ENCODE assay signal across 9 mouse cellular contexts in genomic region chr2:163417830-163418229, GRCm38 (mm10). TPM values are rescaled to one million over a fixed set of nuclear protein-coding genes. Genes with fewer than 3 reads are reported as not detected.
A peak's percentile ranks its signal among the peaks of the same experiment; 100 is the strongest.
DNase-seq lines count a peak whose midpoint lies in the region; ATAC-seq and TF ChIP-seq lines count a peak whose summit lies in the region.
"Had no signal": no experiment of that assay in that cellular context is flagged by ENCODE, and none has a peak within 500 bp of the region (broad histone marks: within the 10 kb centered on the region; RNA-seq: fewer than 3 reads in every experiment).

No protein-coding gene starts in this region.

- H3K36me3 ChIP-seq in neural tube, embryonic 11.5 days (ENCODE audit: control insufficient read depth, insufficient read depth, low read length) = no peaks in the 10 kb centered on the region
- H3K36me3 ChIP-seq in limb, embryonic 15.5 days = peaks cover 16% of the 10 kb centered on the region
- peaks cover 3% of the 10 kb centered on the region; the same call in 1 of the 2 replicates for H3K36me3 ChIP-seq in stomach, postnatal 0 days (ENCODE audit: control insufficient read depth, insufficient read depth, low read length)

- ATAC-seq in neural tube, embryonic 11.5 days (ENCODE audit: insufficient read depth, low FRiP score, low TSS enrichment) = no peak
- no peak for ATAC-seq in limb, embryonic 15.5 days (ENCODE audit: insufficient number of reproducible peaks, low FRiP score, low TSS enrichment, low read depth)
- ATAC-seq in stomach, postnatal 0 days (ENCODE audit: low FRiP score, low TSS enrichment) = no peak

- TF ChIP-seq EP300 in stomach, postnatal 0 days (optimal IDR thresholded peaks at IDR 0.05) = no peak

- peak; percentile 34 for DNase-seq in cerebellum, adult 9-10 months
- DNase-seq in cerebellum, adult 18-20 months = no peak
- no peak for DNase-seq in neural tube, embryonic 11.5 days (ENCODE audit: low spot score)
- no peak for DNase-seq in neural tube, embryonic 10.5 days (ENCODE audit: extremely low spot score, low spot score)
- no peak for DNase-seq in stomach, postnatal 0 days (ENCODE audit: low spot score)
- DNase-seq in cerebellum, postnatal 14 days = no peak
- DNase-seq in cerebellum, postnatal 4 days (ENCODE audit: low spot score in 2 of 2) = no peak
- DNase-seq: adrenal gland, postnatal 25 days had no signal

- peaks cover 13% of the 10 kb centered on the region for H3K4me1 ChIP-seq in neural tube, embryonic 11.5 days (ENCODE audit: control insufficient read depth, insufficient read depth, low read length)
- H3K4me1 ChIP-seq in limb, embryonic 15.5 days = peaks cover 20% of the 10 kb centered on the region
- peaks cover 3% of the 10 kb centered on the region; the same call in 1 of the 2 replicates for H3K4me1 ChIP-seq in stomach, postnatal 0 days (replicated peaks; ENCODE audit: control insufficient read depth, insufficient read depth)

- peak overlapping the region; percentile 62 for H3K4me3 ChIP-seq in neural tube, embryonic 11.5 days (ENCODE audit: low read depth, low read length)
- H3K4me3 ChIP-seq in limb, embryonic 15.5 days = peak overlapping the region; percentile 96
- H3K4me3 ChIP-seq in stomach, postnatal 0 days (ENCODE audit: low read depth, low read length) = peak overlapping the region; percentile 97

- H3K9me3 ChIP-seq in neural tube, embryonic 11.5 days (ENCODE audit: control insufficient read depth, low read length) = no peaks in the 10 kb centered on the region
- H3K9me3 ChIP-seq in limb, embryonic 15.5 days = no peaks in the 10 kb centered on the region
- H3K9me3 ChIP-seq in stomach, postnatal 0 days (ENCODE audit: control insufficient read depth, low read length) = no peaks in the 10 kb centered on the region

- no peak overlapping the region for H3K9ac ChIP-seq in neural tube, embryonic 11.5 days (ENCODE audit: low read length)
- H3K9ac ChIP-seq in limb, embryonic 15.5 days = no peak overlapping the region
- H3K9ac ChIP-seq in stomach, postnatal 0 days (ENCODE audit: low read length) = peak overlapping the region; percentile 89; the same call in 1 of the 2 replicates

- no peak for TF ChIP-seq CTCF in stomach, postnatal 0 days (IDR thresholded peaks at IDR 0.05; ENCODE audit: low read depth)

- H3K27ac ChIP-seq in neural tube, embryonic 11.5 days (ENCODE audit: low read depth, low read length) = no peak overlapping the region
- no peak overlapping the region for H3K27ac ChIP-seq in limb, embryonic 15.5 days
- H3K27ac ChIP-seq in stomach, postnatal 0 days (replicated peaks) = no peak overlapping the region

- no peaks in the 10 kb centered on the region for H3K27me3 ChIP-seq in neural tube, embryonic 11.5 days (ENCODE audit: control insufficient read depth, insufficient read depth, low read length)
- H3K27me3 ChIP-seq in limb, embryonic 15.5 days = no peaks in the 10 kb centered on the region
- no peaks in the 10 kb centered on the region for H3K27me3 ChIP-seq in stomach, postnatal 0 days (ENCODE audit: control insufficient read depth, insufficient read depth, low read length)

- H3K4me2 ChIP-seq in neural tube, embryonic 11.5 days (ENCODE audit: low read depth) = peak overlapping the region; percentile 66
- peak overlapping the region; percentile 67 for H3K4me2 ChIP-seq in limb, embryonic 15.5 days
- H3K4me2 ChIP-seq in stomach, postnatal 0 days (replicated peaks; ENCODE audit: low read depth) = peak overlapping the region; percentile 51

RNA-seq across cellular contexts. Expression of gene Oser1, which starts 6.7 kb away (rescaled TPM):
- polyA plus RNA-seq in neural tube, embryonic 11.5 days (2014; fragmentation: Nextera tagmentation; extraction: Ambion mirVana) = 85.4 and 86.7 TPM in 2 replicates
- 93.6 and 94.0 TPM in 2 replicates for polyA plus RNA-seq in limb, embryonic 15.5 days (2015; fragmentation: Nextera tagmentation; extraction: Ambion mirVana)
- 79.8 and 81.4 TPM in 2 replicates for polyA plus RNA-seq in stomach, postnatal 0 days (2015; fragmentation: Nextera tagmentation; extraction: Ambion mirVana)

RNA-seq across cellular contexts. Expression of gene Jph2, which starts 20.0 kb away (rescaled TPM):
- polyA plus RNA-seq in neural tube, embryonic 11.5 days (2014; fragmentation: Nextera tagmentation; extraction: Ambion mirVana) = 0.50 and 0.52 TPM in 2 replicates
- polyA plus RNA-seq in limb, embryonic 15.5 days (2015; fragmentation: Nextera tagmentation; extraction: Ambion mirVana) = 2.9 and 4.5 TPM in 2 replicates
- polyA plus RNA-seq in stomach, postnatal 0 days (2015; fragmentation: Nextera tagmentation; extraction: Ambion mirVana) = 13.6 and 13.9 TPM in 2 replicates

RNA-seq across cellular contexts. Expression of gene Gdap1l1, which starts 20.4 kb away (rescaled TPM):
- 50.4 and 53.8 TPM in 2 replicates for polyA plus RNA-seq in neural tube, embryonic 11.5 days (2014; fragmentation: Nextera tagmentation; extraction: Ambion mirVana)
- polyA plus RNA-seq in limb, embryonic 15.5 days (2015; fragmentation: Nextera tagmentation; extraction: Ambion mirVana) = 0.20 and 0.22 TPM in 2 replicates
- 1.9 and 2.7 TPM in 2 replicates for polyA plus RNA-seq in stomach, postnatal 0 days (2015; fragmentation: Nextera tagmentation; extraction: Ambion mirVana)

RNA-seq across cellular contexts. Expression of gene Fitm2, which starts 54.6 kb away (rescaled TPM):
- 12.7 and 13.9 TPM in 2 replicates for polyA plus RNA-seq in neural tube, embryonic 11.5 days (2014; fragmentation: Nextera tagmentation; extraction: Ambion mirVana)
- 12.5 and 14.6 TPM in 2 replicates for polyA plus RNA-seq in limb, embryonic 15.5 days (2015; fragmentation: Nextera tagmentation; extraction: Ambion mirVana)
- polyA plus RNA-seq in stomach, postnatal 0 days (2015; fragmentation: Nextera tagmentation; extraction: Ambion mirVana) = 11.2 TPM in 2 replicates

Comparison
In these comparisons a context has a peak if more than half of its experiments do, and no peak if none do; other contexts are left out.
1. RNA of gene Gdap1l1, which starts 20.4 kb away (polyA plus RNA-seq): 50.4 to 53.8 TPM in neural tube, embryonic 11.5 days; 1.9 to 2.7 TPM in stomach, postnatal 0 days and 0.20 to 0.22 TPM in limb, embryonic 15.5 days; every median in the first group is over 10 times any median in the second.
2. Peak in every context shown above with its lines, with median percentiles within 50 percentile points of each other: H3K4me2 ChIP-seq and H3K4me3 ChIP-seq.